15 mouse cellular contexts compared by ENCODE assay signal in genomic region chr19:56835340-56835739, GRCm38 (mm10). TPM values are rescaled to one million over a fixed set of nuclear protein-coding genes. Genes with fewer than 3 reads are reported as not detected.
DNase-seq lines count a peak whose midpoint lies in the region; ATAC-seq lines count a peak whose summit lies in the region.
"Had no signal": no experiment of that assay in that cellular context is flagged by ENCODE, and none has a peak within 500 bp of the region (broad histone marks: within the 10 kb centered on the region; RNA-seq: fewer than 3 reads in every experiment).

No protein-coding gene starts in this region.

- DNase-seq in adrenal gland, postnatal 10 days: peak; percentile 22
- DNase-seq in adrenal gland, postnatal 36 days: no peak
- DNase-seq in intestine, embryonic 14.5 days (ENCODE audit: low spot score): peak; percentile 61
- DNase-seq in Muller cell, postnatal 12 days (ENCODE audit: inconsistent ontology term): peak; percentile 42
- DNase-seq in B cell, adult 2 months: no peak
- no peak for DNase-seq in c-Kit-positive CD71-positive TER-119-positive erythroid progenitor cells, embryonic 14.5 days (ENCODE audit: low spot score)
- DNase-seq: adrenal gland, adult 2 months; cerebellum, adult 18-20 months; lung, adult 2 months; thymus, adult 18-20 months had no signal

- H3K9me3 ChIP-seq in intestine, embryonic 14.5 days (ENCODE audit: control insufficient read depth, low read length): no peaks in the 10 kb centered on the region
- H3K9me3 ChIP-seq in intestine, embryonic 16.5 days (ENCODE audit: control insufficient read depth, low read length): no peaks in the 10 kb centered on the region
- no peaks in the 10 kb centered on the region for H3K9me3 ChIP-seq in kidney, embryonic 15.5 days (replicated peaks)
- H3K9me3 ChIP-seq: midbrain, embryonic 10.5 days; neural tube, embryonic 15.5 days had no signal

- no peak overlapping the region for H3K4me3 ChIP-seq in intestine, embryonic 14.5 days (ENCODE audit: low read depth, low read length)
- no peak overlapping the region for H3K4me3 ChIP-seq in intestine, embryonic 16.5 days (ENCODE audit: low read length)
- no peak overlapping the region for H3K4me3 ChIP-seq in kidney, embryonic 15.5 days (replicated peaks)
- H3K4me3 ChIP-seq: midbrain, embryonic 10.5 days; neural tube, embryonic 15.5 days had no signal

- 67% methylated on average over 9 of the region's 9 CpGs for WGBS in intestine, embryonic 14.5 days
- 51% methylated on average over 9 of the region's 9 CpGs for WGBS in intestine, embryonic 16.5 days
- 56% methylated on average over 9 of the region's 9 CpGs for WGBS in kidney, embryonic 15.5 days

- no peak overlapping the region for H3K9ac ChIP-seq in intestine, embryonic 14.5 days (ENCODE audit: low read length)
- H3K9ac ChIP-seq in intestine, embryonic 16.5 days (ENCODE audit: low read depth, low read length): no peak overlapping the region
- H3K9ac ChIP-seq in kidney, embryonic 15.5 days: no peak overlapping the region
- H3K9ac ChIP-seq: neural tube, embryonic 15.5 days had no signal

- no peak overlapping the region for H3K27ac ChIP-seq in intestine, embryonic 14.5 days (ENCODE audit: low read depth)
- H3K27ac ChIP-seq in intestine, embryonic 16.5 days (ENCODE audit: low read length): no peak overlapping the region
- peak overlapping the region; percentile 2; the same call in 1 of the 2 replicates for H3K27ac ChIP-seq in kidney, embryonic 15.5 days
- H3K27ac ChIP-seq: kidney, postnatal 0 days; midbrain, embryonic 10.5 days; neural tube, embryonic 15.5 days had no signal

- no peak overlapping the region for H3K4me2 ChIP-seq in intestine, embryonic 14.5 days (ENCODE audit: low read length)
- no peak overlapping the region for H3K4me2 ChIP-seq in intestine, embryonic 16.5 days (ENCODE audit: low read depth, low read length)
- H3K4me2 ChIP-seq in kidney, embryonic 15.5 days: no peak overlapping the region
- H3K4me2 ChIP-seq: neural tube, embryonic 15.5 days had no signal

- no peaks in the 10 kb centered on the region for H3K27me3 ChIP-seq in intestine, embryonic 14.5 days (replicated peaks; ENCODE audit: control insufficient read depth, insufficient read depth, low read length)
- no peaks in the 10 kb centered on the region for H3K27me3 ChIP-seq in intestine, embryonic 16.5 days (replicated peaks; ENCODE audit: control insufficient read depth, insufficient read depth, low read length)
- H3K27me3 ChIP-seq in kidney, embryonic 15.5 days: no peaks in the 10 kb centered on the region
- H3K27me3 ChIP-seq: neural tube, embryonic 15.5 days had no signal

- H3K4me1 ChIP-seq in intestine, embryonic 14.5 days (replicated peaks; ENCODE audit: control insufficient read depth, insufficient read depth, low read length): peaks cover 9% of the 10 kb centered on the region; the same call in 1 of the 2 replicates
- no peaks in the 10 kb centered on the region for H3K4me1 ChIP-seq in intestine, embryonic 16.5 days (ENCODE audit: control insufficient read depth, insufficient read depth, low read length)
- H3K4me1 ChIP-seq in kidney, embryonic 15.5 days: no peaks in the 10 kb centered on the region; the same call in 1 of the 2 replicates
- H3K4me1 ChIP-seq: midbrain, embryonic 10.5 days had no signal

- no peak for ATAC-seq in intestine, embryonic 14.5 days (replicated peaks; ENCODE audit: low FRiP score, low TSS enrichment, low read depth)
- ATAC-seq in intestine, embryonic 16.5 days: no peak
- ATAC-seq in kidney, embryonic 15.5 days (replicated peaks; ENCODE audit: low FRiP score): no peak

- no peaks in the 10 kb centered on the region for H3K36me3 ChIP-seq in intestine, embryonic 14.5 days (ENCODE audit: control insufficient read depth, insufficient read depth, low read length)
- H3K36me3 ChIP-seq in intestine, embryonic 16.5 days (ENCODE audit: control insufficient read depth, insufficient read depth, low read length): no peaks in the 10 kb centered on the region
- no peaks in the 10 kb centered on the region for H3K36me3 ChIP-seq in kidney, embryonic 15.5 days
- H3K36me3 ChIP-seq: midbrain, embryonic 10.5 days; neural tube, embryonic 15.5 days had no signal

RNA-seq across cellular contexts. Expression of gene Tdrd1, which starts 9.3 kb away (rescaled TPM):
- under 1 TPM in 1 of 2 experiments, not detected in 1; 0.12 TPM for total RNA-seq in adrenal gland, postnatal 10 days (2021)
- under 1 TPM; 0.07 to 0.10 TPM for total RNA-seq in adrenal gland, postnatal 36 days (2021)
- 1.8 and 2.5 TPM in 2 replicates for polyA plus RNA-seq in intestine, embryonic 14.5 days (2014; fragmentation: Nextera tagmentation; extraction: Ambion mirVana)
- polyA plus RNA-seq in intestine, embryonic 16.5 days (2015; fragmentation: Nextera tagmentation; extraction: Ambion mirVana): 0.71 and 0.82 TPM in 2 replicates
- 0.66 and 0.80 TPM in 2 replicates for polyA plus RNA-seq in kidney, embryonic 15.5 days (2015; fragmentation: Nextera tagmentation; extraction: Ambion mirVana)
- total RNA-seq: adrenal gland, adult 2 months had no signal
- polyA plus RNA-seq: adrenal gland, adult 2 months had no signal

RNA-seq across cellular contexts. Expression of gene Ccdc186, which starts 13.3 kb away (rescaled TPM):
- total RNA-seq in adrenal gland, postnatal 10 days (2021): 10 to 100 TPM; 19.9 to 20.0 TPM
- 10 to 100 TPM; 22.9 to 27.2 TPM for total RNA-seq in adrenal gland, postnatal 36 days (2021)
- polyA plus RNA-seq in intestine, embryonic 14.5 days (2014; fragmentation: Nextera tagmentation; extraction: Ambion mirVana): 17.5 and 20.0 TPM in 2 replicates
- 10.5 and 12.9 TPM in 2 replicates for polyA plus RNA-seq in intestine, embryonic 16.5 days (2015; fragmentation: Nextera tagmentation; extraction: Ambion mirVana)
- polyA plus RNA-seq in kidney, embryonic 15.5 days (2015; fragmentation: Nextera tagmentation; extraction: Ambion mirVana): 18.3 and 23.3 TPM in 2 replicates

RNA-seq across cellular contexts. Expression of gene Vwa2, which starts 38.7 kb away (rescaled TPM):
- total RNA-seq in adrenal gland, postnatal 10 days (2021): not detected
- not detected for total RNA-seq in adrenal gland, postnatal 36 days (2021)
- polyA plus RNA-seq in intestine, embryonic 14.5 days (2014; fragmentation: Nextera tagmentation; extraction: Ambion mirVana): 1.8 and 2.1 TPM in 2 replicates
- polyA plus RNA-seq in intestine, embryonic 16.5 days (2015; fragmentation: Nextera tagmentation; extraction: Ambion mirVana): 0.29 and 0.43 TPM in 2 replicates
- polyA plus RNA-seq in kidney, embryonic 15.5 days (2015; fragmentation: Nextera tagmentation; extraction: Ambion mirVana): 18.1 and 18.8 TPM in 2 replicates
- total RNA-seq: adrenal gland, adult 2 months had no signal
- polyA plus RNA-seq: adrenal gland, adult 2 months had no signal

Comparison
In these comparisons a context has a peak if more than half of its experiments do, and no peak if none do; other contexts are left out.
1. DNase-seq: peak in adrenal gland, postnatal 10 days (single experiment), intestine, embryonic 14.5 days (single experiment) and Muller cell, postnatal 12 days (single experiment); none in adrenal gland, postnatal 36 days (0 of 2), B cell, adult 2 months (0 of 2) and c-Kit-positive CD71-positive TER-119-positive erythroid progenitor cells, embryonic 14.5 days (single experiment).